Mouse (Mus musculus) limb, embryonic 12.5 days (tissue): ENCODE results near the gene Tmem127. TPM values are rescaled to one million over a fixed set of nuclear protein-coding genes. Genes with fewer than 3 reads are reported as not detected.

Source experiments
- polyA plus RNA-seq: library from polyadenylated mRNA; unstranded; fragments of >200 nt; fragmentation: Nextera tagmentation; extraction: Ambion mirVana; gene quantifications from 2 replicates; pipeline ENCODE4 v1.2.1, GENCODE M21; 2016

The Tmem127 gene
- polyA plus RNA-seq, 1 experiment from 2014 or later, result 26.5 TPM

Other genes with a start within 250 kb of the Tmem127 start
- 12.3 and 13.8 TPM in 2 replicates for gene Ap4e1, start 239.2 kb upstream of the Tmem127 start, polyA plus RNA-seq
- gene Blvra, start 177.2 kb upstream of the Tmem127 start, polyA plus RNA-seq, result 35.6 and 40.2 TPM in 2 replicates
- 112 TPM in 2 replicates for gene Ncaph, start 114.0 kb upstream of the Tmem127 start, polyA plus RNA-seq
- 20.8 and 23.0 TPM in 2 replicates for gene Itpripl1, start 104.5 kb upstream of the Tmem127 start, polyA plus RNA-seq
- gene 1810024B03Rik, start 39.6 kb upstream of the Tmem127 start, polyA plus RNA-seq, result 2.2 and 2.3 TPM in 2 replicates
- 98.3 and 104 TPM in 2 replicates for gene Snrnp200, start 39.5 kb upstream of the Tmem127 start, polyA plus RNA-seq
- 65.1 and 65.9 TPM in 2 replicates for gene Ciao1, start 92 bp upstream of the Tmem127 start, polyA plus RNA-seq
- 86.5 and 89.6 TPM in 2 replicates for gene Stard7, start 22.3 kb downstream of the Tmem127 start, polyA plus RNA-seq
- gene Dusp2, start 88.3 kb downstream of the Tmem127 start, polyA plus RNA-seq, result 6.5 and 7.0 TPM in 2 replicates
- gene Astl, start 90.7 kb downstream of the Tmem127 start, polyA plus RNA-seq, result not detected in 2 replicates
- gene Adra2b, start 115.3 kb downstream of the Tmem127 start, polyA plus RNA-seq, result 1.3 and 1.6 TPM in 2 replicates
- 0.30 and 0.33 TPM in 2 replicates for gene Gpat2, start 177.3 kb downstream of the Tmem127 start, polyA plus RNA-seq
- gene Fahd2a, start 196.7 kb downstream of the Tmem127 start, polyA plus RNA-seq, result 23.1 and 24.2 TPM in 2 replicates